10 mouse cellular contexts compared by ENCODE assay signal in the genomic region with DNA sequence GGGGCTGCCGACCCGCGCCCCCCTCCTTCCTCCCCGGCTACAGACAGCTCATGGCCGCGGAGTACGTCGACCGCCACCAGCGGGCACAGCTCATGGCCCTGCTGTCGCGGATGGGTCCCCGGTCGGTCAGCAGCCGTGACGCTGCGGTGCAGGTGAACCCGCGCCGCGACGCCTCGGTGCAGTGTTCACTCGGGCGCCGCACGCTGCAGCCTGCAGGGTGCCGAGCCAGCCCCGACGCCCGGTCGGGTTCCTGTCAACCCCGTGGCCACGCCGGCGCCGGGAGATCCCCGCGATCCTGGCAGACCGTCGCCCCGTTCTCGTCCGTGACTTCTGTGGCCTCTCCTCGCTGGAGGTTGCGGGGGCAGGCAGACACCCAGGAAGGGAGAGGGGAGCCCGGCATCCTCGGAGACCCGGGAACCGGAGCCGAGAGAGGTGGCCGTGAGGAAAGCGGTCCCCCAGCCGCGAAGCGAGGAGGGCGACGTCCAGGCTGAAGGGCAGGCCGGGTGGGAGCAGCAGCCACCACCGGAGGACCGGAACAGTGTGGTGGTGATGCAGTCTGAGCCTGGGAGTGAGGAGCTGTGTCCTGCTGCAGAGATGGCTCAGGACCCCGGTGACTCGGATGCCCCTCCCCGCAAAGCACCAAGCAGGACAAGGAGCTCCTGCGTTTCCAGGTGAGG. TPM values are rescaled to one million over a fixed set of nuclear protein-coding genes. Genes with fewer than 3 reads are reported as not detected.
DNase-seq lines count a peak whose midpoint lies in the region; ATAC-seq and TF ChIP-seq lines count a peak whose summit lies in the region.
"Not testable (repeated sequence)": the region's sequence is repeated elsewhere in the genome, so short reads cannot be mapped to it uniquely, and the experiment has no call there.
"Had no signal": no experiment of that assay in that cellular context is flagged by ENCODE, and none has a peak within 500 bp of the region (broad histone marks: within the 10 kb centered on the region; RNA-seq: fewer than 3 reads in every experiment).

No protein-coding gene starts in this region.

- H3K9me3 ChIP-seq in embryonic facial prominence, embryonic 12.5 days; kidney, embryonic 14.5 days (ENCODE audit: control insufficient read depth, low read length); liver, embryonic 14.5 days (ENCODE audit: control insufficient read depth, low read length); midbrain, embryonic 12.5 days: not testable (repeated sequence)

- peak; percentile 69 for ATAC-seq in embryonic facial prominence, embryonic 12.5 days (ENCODE audit: insufficient number of reproducible peaks, insufficient read depth, low FRiP score, low TSS enrichment)
- peak; percentile 29 to 57; a peak in 3 of 4 replicates for ATAC-seq in hematopoietic stem cell, adult 5-6 weeks (replicated peaks in 1 of 2; ENCODE audit: insufficient read depth in 1 of 2, low FRiP score in 2 of 2, low TSS enrichment in 1 of 2, low read depth in 1 of 2, poor library complexity in 2 of 2, severe bottlenecking in 2 of 2)
- peak; percentile 77 for ATAC-seq in kidney, embryonic 14.5 days (ENCODE audit: low FRiP score, low TSS enrichment)
- ATAC-seq in liver, embryonic 14.5 days (ENCODE audit: insufficient read depth), result not testable (repeated sequence)
- peak; percentile 84 for ATAC-seq in midbrain, embryonic 12.5 days (ENCODE audit: low FRiP score, low read depth)

- peaks cover 20% of the 10 kb centered on the region for H3K27me3 ChIP-seq in embryonic facial prominence, embryonic 12.5 days
- H3K27me3 ChIP-seq in kidney, embryonic 14.5 days (ENCODE audit: control insufficient read depth, insufficient read depth, low read length), result not testable (repeated sequence)
- H3K27me3 ChIP-seq in liver, embryonic 14.5 days (ENCODE audit: control insufficient read depth, insufficient read depth, low read length), result peaks cover 25% of the 10 kb centered on the region
- peaks cover 31% of the 10 kb centered on the region for H3K27me3 ChIP-seq in midbrain, embryonic 12.5 days

- peak overlapping the region; percentile 59 for H3K4me2 ChIP-seq in embryonic facial prominence, embryonic 12.5 days (replicated peaks)
- peak overlapping the region; percentile 45 for H3K4me2 ChIP-seq in kidney, embryonic 14.5 days (replicated peaks; ENCODE audit: low read depth, low read length)
- H3K4me2 ChIP-seq in liver, embryonic 14.5 days (ENCODE audit: low read depth), result peak overlapping the region; percentile 29
- H3K4me2 ChIP-seq in midbrain, embryonic 12.5 days (replicated peaks), result peak overlapping the region; percentile 65

- not testable (repeated sequence) for H3K36me3 ChIP-seq in embryonic facial prominence, embryonic 12.5 days; kidney, embryonic 14.5 days (ENCODE audit: control insufficient read depth, insufficient read depth, low read length); liver, embryonic 14.5 days (replicated peaks; ENCODE audit: control insufficient read depth, insufficient read depth, low read depth); midbrain, embryonic 12.5 days

- H3K4me1 ChIP-seq in embryonic facial prominence, embryonic 12.5 days; kidney, embryonic 14.5 days (ENCODE audit: control insufficient read depth, insufficient read depth, low read length); liver, embryonic 14.5 days (replicated peaks; ENCODE audit: control insufficient read depth in 2 of 2, insufficient read depth in 2 of 2, low read length in 1 of 2); midbrain, embryonic 12.5 days: not testable (repeated sequence)

- not testable (repeated sequence) for TF ChIP-seq CTCF in liver, embryonic 14.5 days (IDR thresholded peaks at IDR 0.05; ENCODE audit: low read depth)

- H3K9ac ChIP-seq in embryonic facial prominence, embryonic 12.5 days, result peak overlapping the region; percentile 31; the same call in 1 of the 2 replicates
- not testable (repeated sequence) for H3K9ac ChIP-seq in kidney, embryonic 14.5 days (ENCODE audit: low read depth, low read length); liver, embryonic 14.5 days (replicated peaks)
- peak overlapping the region; percentile 53 for H3K9ac ChIP-seq in midbrain, embryonic 12.5 days (replicated peaks)

- H3K27ac ChIP-seq in embryonic facial prominence, embryonic 12.5 days; kidney, embryonic 14.5 days (ENCODE audit: low read depth, low read length); liver, embryonic 14.5 days; midbrain, embryonic 12.5 days (replicated peaks): not testable (repeated sequence)

- H3K4me3 ChIP-seq in embryonic facial prominence, embryonic 12.5 days, result peak overlapping the region; percentile 36
- peak overlapping the region; percentile 23 for H3K4me3 ChIP-seq in kidney, embryonic 14.5 days (ENCODE audit: low read length)
- H3K4me3 ChIP-seq in liver, embryonic 14.5 days (ENCODE audit: insufficient read depth in 1 of 2, low read depth in 2 of 2, low read length in 2 of 2), result peak overlapping the region in 1 of 2 experiments; percentile 8; a peak in 1 of 4 replicates
- H3K4me3 ChIP-seq in midbrain, embryonic 12.5 days, result peak overlapping the region; percentile 44

- DNase-seq in Muller cell, postnatal 12 days (ENCODE audit: inconsistent ontology term), result peak; percentile 5
- peak; percentile 16 for DNase-seq in gastrocnemius, postnatal 10 days
- not testable (repeated sequence) for DNase-seq in liver, embryonic 14.5 days (ENCODE audit: low read depth in 3 of 3, low spot score in 3 of 3)
- DNase-seq in retina, postnatal 1 day, result peak; percentile 34

- not testable (repeated sequence) for TF ChIP-seq EP300 in liver, embryonic 14.5 days (IDR thresholded peaks at IDR 0.05; ENCODE audit: low read depth)

- 1% methylated on average over 53 of the region's 65 CpGs for WGBS in embryonic facial prominence, embryonic 12.5 days
- 2% methylated on average over 43 of the region's 65 CpGs for WGBS in kidney, embryonic 14.5 days
- 5% methylated on average over 49 of the region's 65 CpGs for WGBS in liver, embryonic 14.5 days (ENCODE audit: insufficient replicate concordance)
- 2% methylated on average over 51 of the region's 65 CpGs for WGBS in midbrain, embryonic 12.5 days

RNA-seq across cellular contexts. Expression of a gene that starts 7.1 kb away (rescaled TPM):
- 1.2 and 2.5 TPM in 2 replicates for polyA plus RNA-seq in embryonic facial prominence, embryonic 12.5 days (2016; fragmentation: Nextera tagmentation; extraction: Ambion mirVana)
- total RNA-seq in gastrocnemius, postnatal 10 days (2021), result not detected
- not detected in 2 replicates for total RNA-seq in hematopoietic stem cell, adult 5-6 weeks (2017)
- polyA plus RNA-seq in kidney, embryonic 14.5 days (2014; fragmentation: Nextera tagmentation; extraction: Ambion mirVana), result 0.16 and 0.79 TPM in 2 replicates
- polyA plus RNA-seq in liver, embryonic 14.5 days (2012; rRNA removed), result 0.03 and 0.06 TPM in 2 replicates
- not detected in 2 replicates for polyA plus RNA-seq in liver, embryonic 14.5 days (2014; fragmentation: Nextera tagmentation; extraction: Ambion mirVana)
- polyA plus RNA-seq in midbrain, embryonic 12.5 days (2016; fragmentation: Nextera tagmentation; extraction: Ambion mirVana), result 15.0 and 16.4 TPM in 2 replicates

RNA-seq across cellular contexts. Expression of a gene that starts 39.2 kb away (rescaled TPM):
- polyA plus RNA-seq in embryonic facial prominence, embryonic 12.5 days (2016; fragmentation: Nextera tagmentation; extraction: Ambion mirVana), result not detected in 2 replicates
- not detected for total RNA-seq in gastrocnemius, postnatal 10 days (2021)
- total RNA-seq in hematopoietic stem cell, adult 5-6 weeks (2017), result not detected in 2 replicates
- not detected in 2 replicates for polyA plus RNA-seq in kidney, embryonic 14.5 days (2014; fragmentation: Nextera tagmentation; extraction: Ambion mirVana)
- polyA plus RNA-seq in liver, embryonic 14.5 days (2012; rRNA removed), result not detected in 2 replicates
- not detected in 2 replicates for polyA plus RNA-seq in liver, embryonic 14.5 days (2014; fragmentation: Nextera tagmentation; extraction: Ambion mirVana)
- polyA plus RNA-seq in midbrain, embryonic 12.5 days (2016; fragmentation: Nextera tagmentation; extraction: Ambion mirVana), result not detected in 2 replicates
- polyA plus RNA-seq: brain, embryonic 14.5 days; myocyte had no signal
